Mouse (Mus musculus): Measurements from ENCODE around the gene Cpz.

DNA sequence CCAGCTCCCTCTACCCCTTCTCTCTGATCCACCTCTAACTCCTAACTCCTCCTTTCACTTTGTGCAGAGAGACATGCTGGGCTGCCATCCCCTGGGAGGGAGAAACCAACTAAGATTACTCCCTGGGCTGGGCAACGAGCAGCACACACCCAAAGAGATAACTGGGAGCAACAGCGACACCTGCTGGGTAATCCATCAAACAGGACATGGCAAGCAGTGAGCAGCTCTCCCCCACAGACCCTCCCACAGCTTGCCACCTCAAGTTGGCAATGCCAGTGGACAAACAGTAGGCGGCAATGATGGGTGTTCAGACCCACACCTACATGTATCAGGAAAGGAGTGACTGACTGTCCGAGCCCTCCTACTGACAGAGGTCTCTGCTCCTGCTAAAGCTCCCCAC lies 4.9 kb upstream of the Cpz start:
- TF ChIP-seq CTCF (IDR thresholded peaks at IDR 0.05; ENCODE audit: low read depth) (peak; percentile 64), EP300 (IDR thresholded peaks at IDR 0.05; ENCODE audit: low read depth) (no peak)
